Mouse (Mus musculus): ENCODE measurements around the gene Zdhhc6. TPM values are rescaled to one million over a fixed set of nuclear protein-coding genes. Genes with fewer than 3 reads are reported as not detected.

Zdhhc6 gene
- polyA plus RNA-seq, 1 experiment from 2014 or later: 66.3 TPM

- WGBS: 86% methylated on average over 4 of the region's 4 CpGs
- no peak for ATAC-seq (ENCODE audit: low FRiP score)
These were observed 39.7 kb downstream of the Zdhhc6 start for GRCm38 (mm10) chr19:55276100-55276499.

DNA sequence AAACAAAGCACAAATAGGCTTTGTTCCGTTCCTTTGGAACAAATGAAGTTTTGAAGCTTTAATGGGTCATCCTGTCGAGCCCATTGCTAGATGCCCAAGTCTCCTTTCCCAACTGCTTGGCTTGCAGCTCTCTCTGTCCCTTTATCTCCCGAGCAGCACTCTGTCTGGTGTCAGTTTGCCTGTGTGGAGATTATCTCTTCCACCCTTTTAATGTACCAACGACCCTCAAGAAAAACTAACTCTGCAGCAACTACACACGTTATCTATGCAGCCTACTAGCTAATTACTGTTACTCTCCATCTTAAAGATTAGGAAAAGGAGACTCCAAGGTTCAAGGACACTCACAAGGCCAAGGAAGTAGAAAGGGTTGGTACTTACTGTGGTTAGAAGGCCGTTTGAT lies 42.5 kb downstream of the Zdhhc6 start:
- Histone ChIP-seq H3K4me1 (replicated peaks; ENCODE audit: control insufficient read depth, insufficient read depth, low read length) (no peaks in the 10 kb centered on the region), H3K4me2 (replicated peaks) (no peak overlapping the region), H3K27ac (no peak overlapping the region), H3K36me3 (replicated peaks; ENCODE audit: control insufficient read depth, insufficient read depth) (no peaks in the 10 kb centered on the region), H3K9ac (no peak overlapping the region), H3K27me3 (ENCODE audit: control insufficient read depth, insufficient read depth, low read length) (no peaks in the 10 kb centered on the region), H3K4me3 (replicated peaks; ENCODE audit: low read length) (no peak overlapping the region), H3K9me3 (ENCODE audit: control insufficient read depth, low read length) (no peaks in the 10 kb centered on the region)
- ATAC-seq (ENCODE audit: low FRiP score): no peak
- 90% methylated on average over 6 of the region's 6 CpGs for WGBS
- no peak for DNase-seq (ENCODE audit: low spot score)

More at GRCm38 (mm10) chr19:55276100-55276499, 39.7 kb downstream of the Zdhhc6 start:
- no peak overlapping the region for H3K4me2 ChIP-seq (replicated peaks)
- H3K4me1 ChIP-seq (replicated peaks; ENCODE audit: control insufficient read depth, insufficient read depth, low read length): no peaks in the 10 kb centered on the region
- no peaks in the 10 kb centered on the region for H3K9me3 ChIP-seq (ENCODE audit: control insufficient read depth, low read length)
- no peak for DNase-seq (ENCODE audit: low spot score)
- no peak overlapping the region for H3K27ac ChIP-seq
- no peaks in the 10 kb centered on the region; the same call in 1 of the 2 replicates for H3K36me3 ChIP-seq (replicated peaks; ENCODE audit: control insufficient read depth, insufficient read depth)
- H3K9ac ChIP-seq: no peak overlapping the region
- no peaks in the 10 kb centered on the region for H3K27me3 ChIP-seq (ENCODE audit: control insufficient read depth, insufficient read depth, low read length)
- H3K4me3 ChIP-seq (replicated peaks; ENCODE audit: low read length): no peak overlapping the region

DNA sequence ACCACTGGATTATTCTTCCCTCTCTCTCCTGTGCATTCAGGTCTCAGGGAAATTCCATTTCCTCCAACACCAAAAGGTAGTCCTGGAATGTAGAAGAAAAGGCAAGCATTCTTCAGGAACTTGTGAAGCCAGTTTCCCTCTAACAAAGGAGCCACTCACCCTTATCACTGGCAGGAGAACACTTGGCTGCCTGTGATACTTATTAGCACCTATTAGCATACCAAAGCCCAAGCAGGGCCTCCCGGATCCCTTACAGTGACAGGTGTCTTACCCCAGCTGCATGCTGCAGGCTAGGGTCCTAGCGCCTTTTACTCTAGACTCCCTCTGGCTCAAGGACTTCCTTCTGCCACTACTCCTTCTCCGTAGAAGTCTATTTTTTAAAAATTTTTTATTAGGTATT lies 44.4 kb downstream of the Zdhhc6 start:
- Histone ChIP-seq H3K4me2 (replicated peaks) (no peak overlapping the region), H3K4me1 (replicated peaks; ENCODE audit: control insufficient read depth, insufficient read depth, low read length) (no peaks in the 10 kb centered on the region), H3K9me3 (ENCODE audit: control insufficient read depth, low read length) (no peaks in the 10 kb centered on the region), H3K9ac (no peak overlapping the region), H3K27ac (no peak overlapping the region), H3K4me3 (replicated peaks; ENCODE audit: low read length) (no peak overlapping the region), H3K36me3 (replicated peaks; ENCODE audit: control insufficient read depth, insufficient read depth) (no peaks in the 10 kb centered on the region), H3K27me3 (ENCODE audit: control insufficient read depth, insufficient read depth, low read length) (no peaks in the 10 kb centered on the region)
- no peak for ATAC-seq (ENCODE audit: low FRiP score)
- DNase-seq (ENCODE audit: low spot score): no peak
- 23% methylated on average over 3 of the region's 3 CpGs for WGBS

DNA sequence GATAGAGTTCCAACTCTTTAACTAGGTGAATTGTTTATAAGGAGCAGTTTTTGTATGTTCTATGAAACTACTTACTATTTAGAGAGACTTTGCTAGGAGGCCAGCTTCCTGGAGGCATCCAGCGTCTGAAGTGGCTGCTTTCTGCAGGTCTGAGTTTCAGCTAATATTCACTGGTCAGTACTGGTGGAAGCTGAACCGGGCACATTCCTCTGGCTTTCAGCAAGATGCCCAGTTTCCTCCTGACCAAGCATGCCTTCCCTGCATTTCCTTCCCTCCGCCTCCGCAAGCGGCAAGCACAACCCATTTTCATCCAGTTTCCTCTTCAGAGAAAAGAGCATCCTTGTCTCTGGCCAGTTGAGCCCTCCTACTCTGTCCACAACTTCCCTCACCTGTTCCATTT lies 46.8 kb downstream of the Zdhhc6 start:
- no peak overlapping the region for H3K4me3 ChIP-seq (replicated peaks; ENCODE audit: low read length)
- no peak overlapping the region for H3K27ac ChIP-seq
- H3K9ac ChIP-seq: no peak overlapping the region
- 93% methylated on average over 5 of the region's 5 CpGs for WGBS
- H3K27me3 ChIP-seq (ENCODE audit: control insufficient read depth, insufficient read depth, low read length): no peaks in the 10 kb centered on the region
- H3K9me3 ChIP-seq (ENCODE audit: control insufficient read depth, low read length): no peaks in the 10 kb centered on the region
- no peaks in the 10 kb centered on the region for H3K4me1 ChIP-seq (replicated peaks; ENCODE audit: control insufficient read depth, insufficient read depth, low read length)
- DNase-seq (ENCODE audit: low spot score): no peak
- no peak for ATAC-seq (ENCODE audit: low FRiP score)
- no peaks in the 10 kb centered on the region for H3K36me3 ChIP-seq (replicated peaks; ENCODE audit: control insufficient read depth, insufficient read depth)
- H3K4me2 ChIP-seq (replicated peaks): no peak overlapping the region

GRCm38 (mm10) chr19:55268150-55268549 lies 47.7 kb downstream of the Zdhhc6 start:
- H3K4me3 ChIP-seq (replicated peaks; ENCODE audit: low read length): no peak overlapping the region
- H3K9ac ChIP-seq: no peak overlapping the region
- H3K4me1 ChIP-seq (replicated peaks; ENCODE audit: control insufficient read depth, insufficient read depth, low read length): no peaks in the 10 kb centered on the region
- no peak overlapping the region for H3K27ac ChIP-seq
- WGBS: 68% methylated on average over 3 of the region's 3 CpGs
- DNase-seq (ENCODE audit: low spot score) (no peak), ATAC-seq (ENCODE audit: low FRiP score) (no peak)
- H3K9me3 ChIP-seq (ENCODE audit: control insufficient read depth, low read length): no peaks in the 10 kb centered on the region
- H3K36me3 ChIP-seq (replicated peaks; ENCODE audit: control insufficient read depth, insufficient read depth): no peaks in the 10 kb centered on the region
- no peaks in the 10 kb centered on the region for H3K27me3 ChIP-seq (ENCODE audit: control insufficient read depth, insufficient read depth, low read length)
- H3K4me2 ChIP-seq (replicated peaks): no peak overlapping the region

GRCm38 (mm10) chr19:55266786-55267185 lies 49.0 kb downstream of the Zdhhc6 start:
- H3K27ac ChIP-seq: no peak overlapping the region
- no peaks in the 10 kb centered on the region for H3K9me3 ChIP-seq (ENCODE audit: control insufficient read depth, low read length)
- no peak overlapping the region for H3K4me2 ChIP-seq (replicated peaks)
- H3K36me3 ChIP-seq (replicated peaks; ENCODE audit: control insufficient read depth, insufficient read depth): no peaks in the 10 kb centered on the region
- 93% methylated on average over 3 of the region's 3 CpGs for WGBS
- ATAC-seq (ENCODE audit: low FRiP score) (no peak), DNase-seq (ENCODE audit: low spot score) (no peak)
- H3K4me3 ChIP-seq (replicated peaks; ENCODE audit: low read length): no peak overlapping the region
- no peaks in the 10 kb centered on the region for H3K4me1 ChIP-seq (replicated peaks; ENCODE audit: control insufficient read depth, insufficient read depth, low read length)
- no peak overlapping the region for H3K9ac ChIP-seq
- H3K27me3 ChIP-seq (ENCODE audit: control insufficient read depth, insufficient read depth, low read length): no peaks in the 10 kb centered on the region

GRCm38 (mm10) chr19:55265269-55265668 lies 50.6 kb downstream of the Zdhhc6 start:
- no peaks in the 10 kb centered on the region for H3K27me3 ChIP-seq (ENCODE audit: control insufficient read depth, insufficient read depth, low read length)
- H3K4me2 ChIP-seq (replicated peaks): no peak overlapping the region
- 91% methylated on average over 3 of the region's 3 CpGs for WGBS
- no peak overlapping the region for H3K27ac ChIP-seq
- no peak overlapping the region for H3K4me3 ChIP-seq (replicated peaks; ENCODE audit: low read length)
- no peaks in the 10 kb centered on the region for H3K4me1 ChIP-seq (replicated peaks; ENCODE audit: control insufficient read depth, insufficient read depth, low read length)
- no peaks in the 10 kb centered on the region for H3K36me3 ChIP-seq (replicated peaks; ENCODE audit: control insufficient read depth, insufficient read depth)
- no peaks in the 10 kb centered on the region for H3K9me3 ChIP-seq (ENCODE audit: control insufficient read depth, low read length)
- DNase-seq (ENCODE audit: low spot score): no peak
- no peak for ATAC-seq (ENCODE audit: low FRiP score)
- no peak overlapping the region for H3K9ac ChIP-seq

DNA sequence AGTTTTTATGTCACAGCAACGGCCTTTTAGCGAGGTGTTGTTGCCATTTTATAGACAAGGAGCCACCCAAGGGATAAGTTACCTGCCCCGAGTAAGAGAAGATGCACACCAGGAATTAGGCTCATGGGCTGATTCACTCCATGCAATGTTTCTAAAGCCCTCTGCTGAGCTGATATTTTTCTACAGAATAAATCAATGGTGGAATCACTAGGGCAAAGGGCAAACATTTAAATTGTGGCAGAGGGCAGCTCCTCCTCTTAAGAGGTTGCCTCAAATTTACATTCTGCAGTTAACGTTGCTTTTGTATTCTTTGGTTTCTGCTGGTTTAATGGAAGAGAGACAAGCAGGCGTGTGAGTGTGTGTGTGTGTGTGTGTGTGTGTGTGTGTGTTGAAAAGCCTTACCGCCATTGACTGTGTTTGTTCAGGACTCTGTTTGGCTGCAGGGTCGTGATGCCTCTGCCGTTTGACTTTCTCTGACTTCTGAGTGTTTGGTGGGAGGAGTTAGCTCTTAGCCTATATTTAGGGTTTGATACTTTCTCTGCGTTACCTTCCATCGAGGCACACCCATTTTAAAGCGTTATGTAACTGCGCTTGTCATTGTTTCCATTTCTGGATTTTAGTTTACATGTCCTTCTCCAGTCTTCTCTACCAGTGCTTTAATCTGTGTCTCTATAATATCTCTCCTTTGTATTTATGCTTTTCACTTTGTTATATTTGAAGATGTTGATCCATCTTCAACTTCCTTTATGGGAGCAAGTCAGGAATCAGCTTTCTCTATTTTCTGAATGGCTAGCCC lies 55.2 kb downstream of the Zdhhc6 start:
- Histone ChIP-seq H3K9me3 (ENCODE audit: control insufficient read depth, low read length) (no peaks in the 10 kb centered on the region), H3K36me3 (replicated peaks; ENCODE audit: control insufficient read depth, insufficient read depth) (no peaks in the 10 kb centered on the region), H3K27me3 (ENCODE audit: control insufficient read depth, insufficient read depth, low read length) (no peaks in the 10 kb centered on the region), H3K27ac (no peak overlapping the region), H3K4me1 (replicated peaks; ENCODE audit: control insufficient read depth, insufficient read depth, low read length) (no peaks in the 10 kb centered on the region), H3K9ac (no peak overlapping the region), H3K4me2 (replicated peaks) (no peak overlapping the region), H3K4me3 (replicated peaks; ENCODE audit: low read length) (no peak overlapping the region)
- no peak for ATAC-seq (ENCODE audit: low FRiP score)
- 75% methylated on average over 12 of the region's 12 CpGs for WGBS
- no peak for DNase-seq (ENCODE audit: low spot score)

GRCm38 (mm10) chr19:55258514-55258913 lies 57.3 kb downstream of the Zdhhc6 start:
- ATAC-seq (ENCODE audit: low FRiP score) (no peak), DNase-seq (ENCODE audit: low spot score) (no peak)
- no peaks in the 10 kb centered on the region for H3K27me3 ChIP-seq (ENCODE audit: control insufficient read depth, insufficient read depth, low read length)
- H3K9ac ChIP-seq: no peak overlapping the region
- 88% methylated on average over 5 of the region's 5 CpGs for WGBS
- no peak overlapping the region for H3K4me3 ChIP-seq (replicated peaks; ENCODE audit: low read length)
- H3K4me1 ChIP-seq (replicated peaks; ENCODE audit: control insufficient read depth, insufficient read depth, low read length): peaks cover 11% of the 10 kb centered on the region
- H3K9me3 ChIP-seq (ENCODE audit: control insufficient read depth, low read length): no peaks in the 10 kb centered on the region
- no peak overlapping the region for H3K27ac ChIP-seq
- H3K4me2 ChIP-seq (replicated peaks): no peak overlapping the region
- no peaks in the 10 kb centered on the region for H3K36me3 ChIP-seq (replicated peaks; ENCODE audit: control insufficient read depth, insufficient read depth)

All from hindbrain, embryonic 14.5 days (tissue).